Mouse (Mus musculus): Measurements from ENCODE around the gene Runx2. TPM values are rescaled to one million over a fixed set of nuclear protein-coding genes. Genes with fewer than 3 reads are reported as not detected.

Gene Runx2
- polyA plus RNA-seq, 1 experiment from 2014 or later = 0.55 TPM

GRCm38 (mm10) chr17:44693552-44693951 is 121.0 kb downstream of the Runx2 start:
- Histone ChIP-seq H3K36me3 (ENCODE audit: control insufficient read depth, insufficient read depth, low read length) (no peaks in the 10 kb centered on the region), H3K4me1 (ENCODE audit: control insufficient read depth, insufficient read depth, low read length) (no peaks in the 10 kb centered on the region), H3K27me3 (ENCODE audit: control insufficient read depth, insufficient read depth, low read length) (no peaks in the 10 kb centered on the region), H3K27ac (replicated peaks; ENCODE audit: low read depth, low read length) (no peak overlapping the region), H3K9me3 (ENCODE audit: control insufficient read depth, low read length) (no peaks in the 10 kb centered on the region), H3K4me2 (ENCODE audit: low read length) (no peak overlapping the region), H3K4me3 (replicated peaks; ENCODE audit: low read depth, low read length) (no peak overlapping the region), H3K9ac (replicated peaks; ENCODE audit: low read length) (no peak overlapping the region)
- ATAC-seq (ENCODE audit: low FRiP score, low TSS enrichment) (no peak), DNase-seq (no peak)
- 72% methylated on average over 7 of the region's 7 CpGs for WGBS

- Histone ChIP-seq H3K4me3 (replicated peaks; ENCODE audit: low read depth, low read length) (no peak overlapping the region), H3K9me3 (ENCODE audit: control insufficient read depth, low read length) (no peaks in the 10 kb centered on the region), H3K4me1 (ENCODE audit: control insufficient read depth, insufficient read depth, low read length) (no peaks in the 10 kb centered on the region), H3K9ac (replicated peaks; ENCODE audit: low read length) (no peak overlapping the region), H3K36me3 (ENCODE audit: control insufficient read depth, insufficient read depth, low read length) (no peaks in the 10 kb centered on the region), H3K27ac (replicated peaks; ENCODE audit: low read depth, low read length) (no peak overlapping the region), H3K27me3 (ENCODE audit: control insufficient read depth, insufficient read depth, low read length) (no peaks in the 10 kb centered on the region), H3K4me2 (ENCODE audit: low read length) (no peak overlapping the region)
- 85% methylated on average over 2 of the region's 2 CpGs for WGBS
- DNase-seq (no peak), ATAC-seq (ENCODE audit: low FRiP score, low TSS enrichment) (no peak)
Observed at GRCm38 (mm10) chr17:44691517-44691916, 123.1 kb downstream of the Runx2 start.

GRCm38 (mm10) chr17:44690410-44691035 is 124.1 kb downstream of the Runx2 start:
- H3K4me1 ChIP-seq (ENCODE audit: control insufficient read depth, insufficient read depth, low read length) = no peaks in the 10 kb centered on the region
- no peak overlapping the region for H3K27ac ChIP-seq (replicated peaks; ENCODE audit: low read depth, low read length)
- H3K4me3 ChIP-seq (replicated peaks; ENCODE audit: low read depth, low read length) = no peak overlapping the region
- 87% methylated on average over 5 of the region's 5 CpGs for WGBS
- no peaks in the 10 kb centered on the region for H3K9me3 ChIP-seq (ENCODE audit: control insufficient read depth, low read length)
- DNase-seq = no peak
- H3K36me3 ChIP-seq (ENCODE audit: control insufficient read depth, insufficient read depth, low read length) = no peaks in the 10 kb centered on the region
- H3K9ac ChIP-seq (replicated peaks; ENCODE audit: low read length) = no peak overlapping the region
- ATAC-seq (ENCODE audit: low FRiP score, low TSS enrichment) = no peak
- H3K4me2 ChIP-seq (ENCODE audit: low read length) = no peak overlapping the region
- no peaks in the 10 kb centered on the region for H3K27me3 ChIP-seq (ENCODE audit: control insufficient read depth, insufficient read depth, low read length)

GRCm38 (mm10) chr17:44688306-44688705 is 126.3 kb downstream of the Runx2 start:
- Histone ChIP-seq H3K27me3 (ENCODE audit: control insufficient read depth, insufficient read depth, low read length) (no peaks in the 10 kb centered on the region), H3K36me3 (ENCODE audit: control insufficient read depth, insufficient read depth, low read length) (no peaks in the 10 kb centered on the region), H3K4me1 (ENCODE audit: control insufficient read depth, insufficient read depth, low read length) (no peaks in the 10 kb centered on the region), H3K4me2 (ENCODE audit: low read length) (no peak overlapping the region), H3K9me3 (ENCODE audit: control insufficient read depth, low read length) (no peaks in the 10 kb centered on the region), H3K4me3 (replicated peaks; ENCODE audit: low read depth, low read length) (no peak overlapping the region), H3K9ac (replicated peaks; ENCODE audit: low read length) (no peak overlapping the region), H3K27ac (replicated peaks; ENCODE audit: low read depth, low read length) (no peak overlapping the region)
- WGBS = 85% methylated on average over 2 of the region's 2 CpGs
- DNase-seq (no peak), ATAC-seq (ENCODE audit: low FRiP score, low TSS enrichment) (no peak)

- WGBS = 32% methylated on average over 7 of the region's 7 CpGs
Observed at GRCm38 (mm10) chr17:44685514-44685913, 129.1 kb downstream of the Runx2 start.

GRCm38 (mm10) chr17:44683026-44683425 is 131.6 kb downstream of the Runx2 start:
- WGBS = 88% methylated on average over 9 of the region's 9 CpGs

More at GRCm38 (mm10) chr17:44685514-44685913, 129.1 kb downstream of the Runx2 start:
- no peak overlapping the region for H3K9ac ChIP-seq (replicated peaks; ENCODE audit: low read length)
- no peak overlapping the region for H3K4me2 ChIP-seq (ENCODE audit: low read length)
- H3K4me3 ChIP-seq (replicated peaks; ENCODE audit: low read depth, low read length) = no peak overlapping the region
- ATAC-seq (ENCODE audit: low FRiP score, low TSS enrichment) (no peak), DNase-seq (no peak)
- H3K36me3 ChIP-seq (ENCODE audit: control insufficient read depth, insufficient read depth, low read length) = no peaks in the 10 kb centered on the region
- no peak overlapping the region for H3K27ac ChIP-seq (replicated peaks; ENCODE audit: low read depth, low read length)
- H3K9me3 ChIP-seq (ENCODE audit: control insufficient read depth, low read length) = no peaks in the 10 kb centered on the region
- no peaks in the 10 kb centered on the region for H3K27me3 ChIP-seq (ENCODE audit: control insufficient read depth, insufficient read depth, low read length)
- no peaks in the 10 kb centered on the region for H3K4me1 ChIP-seq (ENCODE audit: control insufficient read depth, insufficient read depth, low read length)

GRCm38 (mm10) chr17:44677782-44678181 is 136.8 kb downstream of the Runx2 start:
- DNase-seq = peak; percentile 13
- Histone ChIP-seq H3K4me2 (ENCODE audit: low read length) (no peak overlapping the region), H3K9me3 (ENCODE audit: control insufficient read depth, low read length) (no peaks in the 10 kb centered on the region), H3K27ac (replicated peaks; ENCODE audit: low read depth, low read length) (no peak overlapping the region), H3K36me3 (ENCODE audit: control insufficient read depth, insufficient read depth, low read length) (no peaks in the 10 kb centered on the region), H3K4me1 (ENCODE audit: control insufficient read depth, insufficient read depth, low read length) (no peaks in the 10 kb centered on the region), H3K4me3 (replicated peaks; ENCODE audit: low read depth, low read length) (no peak overlapping the region), H3K27me3 (ENCODE audit: control insufficient read depth, insufficient read depth, low read length) (no peaks in the 10 kb centered on the region), H3K9ac (replicated peaks; ENCODE audit: low read length) (no peak overlapping the region)
- WGBS = 78% methylated on average over 7 of the region's 7 CpGs
- no peak for ATAC-seq (ENCODE audit: low FRiP score, low TSS enrichment)

More at GRCm38 (mm10) chr17:44683026-44683425, 131.6 kb downstream of the Runx2 start:
- H3K27me3 ChIP-seq (ENCODE audit: control insufficient read depth, insufficient read depth, low read length) = no peaks in the 10 kb centered on the region
- H3K4me1 ChIP-seq (ENCODE audit: control insufficient read depth, insufficient read depth, low read length) = no peaks in the 10 kb centered on the region
- H3K9me3 ChIP-seq (ENCODE audit: control insufficient read depth, low read length) = no peaks in the 10 kb centered on the region
- H3K4me3 ChIP-seq (replicated peaks; ENCODE audit: low read depth, low read length) = no peak overlapping the region
- no peak overlapping the region for H3K4me2 ChIP-seq (ENCODE audit: low read length)
- H3K9ac ChIP-seq (replicated peaks; ENCODE audit: low read length) = no peak overlapping the region
- no peaks in the 10 kb centered on the region for H3K36me3 ChIP-seq (ENCODE audit: control insufficient read depth, insufficient read depth, low read length)
- no peak overlapping the region for H3K27ac ChIP-seq (replicated peaks; ENCODE audit: low read depth, low read length)
- ATAC-seq (ENCODE audit: low FRiP score, low TSS enrichment) (no peak), DNase-seq (no peak)

GRCm38 (mm10) chr17:44672806-44673205 is 141.8 kb downstream of the Runx2 start:
- H3K4me2 ChIP-seq (ENCODE audit: low read length) = no peak overlapping the region
- H3K27ac ChIP-seq (replicated peaks; ENCODE audit: low read depth, low read length) = no peak overlapping the region
- H3K4me1 ChIP-seq (ENCODE audit: control insufficient read depth, insufficient read depth, low read length) = peaks cover 5% of the 10 kb centered on the region; the same call in 1 of the 2 replicates
- no peaks in the 10 kb centered on the region; the same call in 1 of the 2 replicates for H3K27me3 ChIP-seq (ENCODE audit: control insufficient read depth, insufficient read depth, low read length)
- DNase-seq (no peak), ATAC-seq (ENCODE audit: low FRiP score, low TSS enrichment) (no peak)
- no peak overlapping the region for H3K4me3 ChIP-seq (replicated peaks; ENCODE audit: low read depth, low read length)
- WGBS = 66% methylated on average over 7 of the region's 7 CpGs
- H3K9ac ChIP-seq (replicated peaks; ENCODE audit: low read length) = no peak overlapping the region
- no peaks in the 10 kb centered on the region for H3K9me3 ChIP-seq (ENCODE audit: control insufficient read depth, low read length)
- no peaks in the 10 kb centered on the region for H3K36me3 ChIP-seq (ENCODE audit: control insufficient read depth, insufficient read depth, low read length)

GRCm38 (mm10) chr17:44671946-44672692 is 142.5 kb downstream of the Runx2 start:
- H3K4me2 ChIP-seq (ENCODE audit: low read length) = no peak overlapping the region
- peaks cover 5% of the 10 kb centered on the region; the same call in 1 of the 2 replicates for H3K4me1 ChIP-seq (ENCODE audit: control insufficient read depth, insufficient read depth, low read length)
- no peak overlapping the region for H3K9ac ChIP-seq (replicated peaks; ENCODE audit: low read length)
- 79% methylated on average over 16 of the region's 16 CpGs for WGBS
- H3K9me3 ChIP-seq (ENCODE audit: control insufficient read depth, low read length) = no peaks in the 10 kb centered on the region
- H3K4me3 ChIP-seq (replicated peaks; ENCODE audit: low read depth, low read length) = no peak overlapping the region
- DNase-seq (peak; percentile 47), ATAC-seq (ENCODE audit: low FRiP score, low TSS enrichment) (no peak)
- no peaks in the 10 kb centered on the region for H3K36me3 ChIP-seq (ENCODE audit: control insufficient read depth, insufficient read depth, low read length)
- H3K27me3 ChIP-seq (ENCODE audit: control insufficient read depth, insufficient read depth, low read length) = no peaks in the 10 kb centered on the region; the same call in 1 of the 2 replicates
- no peak overlapping the region for H3K27ac ChIP-seq (replicated peaks; ENCODE audit: low read depth, low read length)

Data from midbrain, embryonic 14.5 days (tissue).